Mouse (Mus musculus) lung, postnatal 0 days (tissue): ENCODE measurements around the gene Mipol1. TPM values are rescaled to one million over a fixed set of nuclear protein-coding genes. Genes with fewer than 3 reads are reported as not detected.

Source experiments
- ATAC-seq: fragments of 200-750 bp; cut with Nextera tagmentation; 2 replicates; pipeline ENCODE4 v1.8.0; 2017; ENCODE audit warnings: moderate library complexity
- DNase-seq: peaks from one replicate; pipeline ENCODE4 v3.0.0-alpha.2; 2016; ENCODE audit warnings: low spot score
- H3K27ac ChIP-seq: fragments of 300-500 bp; sonication (generic); 2 replicates; pipeline ENCODE4 v1.5.1; 2014; ENCODE audit warnings: antibody characterized with exemption, mild to moderate bottlenecking, low read length, mixed read lengths
- H3K27me3 ChIP-seq: fragments of 300-500 bp; sonication (generic); replicated peaks from 2 replicates; pipeline ENCODE4 v1.6.1; 2014; ENCODE audit warnings: low read length, mixed read lengths; ENCODE audit not compliant: insufficient read depth
- H3K36me3 ChIP-seq: fragments of 300-500 bp; sonication (generic); 2 replicates; pipeline ENCODE4 v1.6.1; 2014; ENCODE audit warnings: low read length, mixed read lengths; ENCODE audit not compliant: insufficient read depth
- H3K4me1 ChIP-seq: fragments of 300-500 bp; sonication (generic); 2 replicates; pipeline ENCODE4 v1.6.1; 2014; ENCODE audit warnings: antibody characterized with exemption, low read depth, low read length, mixed read lengths; ENCODE audit not compliant: insufficient read depth
- H3K4me2 ChIP-seq: fragments of 300-500 bp; sonication (generic); replicated peaks from 2 replicates; pipeline ENCODE4 v1.6.1; 2014; ENCODE audit warnings: low read depth, mild to moderate bottlenecking, low read length, moderate library complexity, mixed read lengths
- H3K4me3 ChIP-seq: fragments of 300-500 bp; sonication (generic); 2 replicates; pipeline ENCODE4 v1.5.1; 2014; ENCODE audit warnings: low read depth, low read length
- H3K9ac ChIP-seq: fragments of 300-500 bp; sonication (generic); replicated peaks from 2 replicates; pipeline ENCODE4 v1.6.1; 2014; ENCODE audit warnings: low read depth, mild to moderate bottlenecking
- H3K9me3 ChIP-seq: fragments of 300-500 bp; sonication (generic); 2 replicates; pipeline ENCODE4 v1.6.1; 2016; ENCODE audit warnings: low read length, mixed read lengths
- CTCF ChIP-seq: IDR thresholded peaks from 2 replicates; pipeline ENCODE4 v1.5.1; 2016; ENCODE audit warnings: antibody characterized with exemption, mild to moderate bottlenecking
- EP300 ChIP-seq: IDR thresholded peaks from 2 replicates; pipeline ENCODE4 v1.6.1; 2016; ENCODE audit warnings: antibody characterized with exemption, mild to moderate bottlenecking, control low read depth
- WGBS: fragments of 180-500 bp; shearing (Covaris S2); extraction: QIAGEN DNeasy Blood & Tissue Kit; methylation state at CpG from one replicate; pipeline ENCODE4 v1.1.7; 2014; 5-methylcytosine and 5-hydroxymethylcytosine counted together
- polyA plus RNA-seq: library from polyadenylated mRNA; unstranded; fragments of >200 nt; fragmentation: Nextera tagmentation; extraction: Ambion mirVana; gene quantifications from 2 replicates; pipeline ENCODE4 v1.2.1, GENCODE M21; 2015

Gene Mipol1
- polyA plus RNA-seq, 1 experiment from 2014 or later = 6.4 TPM

- peak; percentile 52 for DNase-seq
- 57% methylated on average over 14 of the region's 14 CpGs for WGBS
These were observed 1.1 kb downstream of the Mipol1 start for GRCm38 (mm10) chr12:57231085-57231875.

GRCm38 (mm10) chr12:57233386-57233785 lies 3.2 kb downstream of the Mipol1 start:
- Histone ChIP-seq H3K4me3 (no peak overlapping the region), H3K4me2 (no peak overlapping the region), H3K27ac (no peak overlapping the region), H3K27me3 (no peaks in the 10 kb centered on the region), H3K9me3 (no peaks in the 10 kb centered on the region), H3K9ac (no peak overlapping the region), H3K4me1 (no peaks in the 10 kb centered on the region; the same call in 1 of the 2 replicates), H3K36me3 (no peaks in the 10 kb centered on the region)
- WGBS = 87% methylated on average over 5 of the region's 5 CpGs
- TF ChIP-seq CTCF (no peak), EP300 (no peak)
- DNase-seq (no peak), ATAC-seq (no peak)

More at GRCm38 (mm10) chr12:57231085-57231875, 1.1 kb downstream of the Mipol1 start:
- H3K36me3 ChIP-seq = no peaks in the 10 kb centered on the region
- peak overlapping the region; percentile 84; the same call in 1 of the 2 replicates for H3K9ac ChIP-seq
- no peaks in the 10 kb centered on the region for H3K9me3 ChIP-seq
- no peaks in the 10 kb centered on the region; the same call in 1 of the 2 replicates for H3K4me1 ChIP-seq
- no peaks in the 10 kb centered on the region for H3K27me3 ChIP-seq
- peak overlapping the region; percentile 74 for H3K4me3 ChIP-seq
- ATAC-seq = no peak
- H3K27ac ChIP-seq = no peak overlapping the region
- TF ChIP-seq EP300 (no peak), CTCF (peak; percentile 48)
- peak overlapping the region; percentile 76 for H3K4me2 ChIP-seq

- Histone ChIP-seq H3K27ac (no peak overlapping the region), H3K4me2 (no peak overlapping the region), H3K9ac (no peak overlapping the region), H3K36me3 (peaks cover 3% of the 10 kb centered on the region; the same call in 1 of the 2 replicates), H3K4me3 (no peak overlapping the region), H3K4me1 (no peaks in the 10 kb centered on the region), H3K27me3 (no peaks in the 10 kb centered on the region), H3K9me3 (no peaks in the 10 kb centered on the region)
- WGBS = 92% methylated on average over 5 of the region's 5 CpGs
- ATAC-seq (no peak), DNase-seq (peak; percentile 35)
- TF ChIP-seq EP300 (no peak), CTCF (no peak)
These were observed 13.7 kb downstream of the Mipol1 start for GRCm38 (mm10) chr12:57243671-57244495.

- Histone ChIP-seq H3K9ac (no peak overlapping the region), H3K36me3 (no peaks in the 10 kb centered on the region), H3K27me3 (no peaks in the 10 kb centered on the region), H3K4me2 (no peak overlapping the region), H3K9me3 (no peaks in the 10 kb centered on the region), H3K4me3 (no peak overlapping the region), H3K4me1 (no peaks in the 10 kb centered on the region), H3K27ac (no peak overlapping the region)
- 28% methylated on average over 2 of the region's 2 CpGs for WGBS
- TF ChIP-seq CTCF (peak; percentile 31; the same call in 1 of the 2 replicates), EP300 (no peak)
- no peak for ATAC-seq
- peak; percentile 27 for DNase-seq
These were observed 28.3 kb downstream of the Mipol1 start for GRCm38 (mm10) chr12:57258572-57258971.

GRCm38 (mm10) chr12:57275456-57275855 lies 45.2 kb downstream of the Mipol1 start:
- Histone ChIP-seq H3K4me1 (no peaks in the 10 kb centered on the region), H3K4me3 (no peak overlapping the region), H3K9me3 (no peaks in the 10 kb centered on the region), H3K4me2 (no peak overlapping the region), H3K27me3 (no peaks in the 10 kb centered on the region), H3K27ac (no peak overlapping the region), H3K9ac (no peak overlapping the region), H3K36me3 (no peaks in the 10 kb centered on the region)
- TF ChIP-seq EP300 (no peak), CTCF (no peak)
- WGBS = 31% methylated on average over 1 of the region's 1 CpGs
- ATAC-seq = no peak
- DNase-seq = peak; percentile 62
